Mouse (Mus musculus) liver, embryonic 14.5 days (tissue): ENCODE data around the gene Runx3.

ENCODE experiments used
- CTCF ChIP-seq: IDR thresholded peaks from 2 replicates; pipeline ENCODE4 v1.5.1; 2016; ENCODE audit warnings: antibody characterized with exemption, low read depth, control low read depth
- EP300 ChIP-seq: IDR thresholded peaks from 2 replicates; pipeline ENCODE4 v1.6.1; 2016; ENCODE audit warnings: antibody characterized with exemption, low read depth

DNA sequence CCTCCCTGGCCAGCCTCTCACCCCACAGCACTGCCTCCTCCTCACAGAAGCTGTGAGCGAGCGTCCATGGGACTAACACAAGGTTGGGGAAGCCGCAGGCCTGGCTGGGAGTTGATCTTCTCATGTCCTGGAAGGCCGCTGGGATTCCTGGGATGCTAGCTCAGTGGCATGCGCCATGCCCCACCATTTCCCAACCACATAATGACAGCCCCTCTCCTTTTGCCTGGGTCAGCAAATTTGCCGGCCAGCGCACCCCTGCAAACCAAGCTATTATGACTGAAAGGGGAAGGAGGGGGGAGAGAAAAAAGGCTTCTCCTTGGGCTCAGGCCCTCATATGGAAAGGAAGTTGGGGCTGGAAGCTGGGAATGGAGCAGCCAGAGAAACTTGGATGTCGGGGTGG, 6.8 kb upstream of the Runx3 start:
- no peak for TF ChIP-seq CTCF
- TF ChIP-seq EP300: no peak
